Mouse (Mus musculus) inflammation-experienced regulatory T-cells, adult 16 weeks (primary cell): Measurements from ENCODE around the gene Smarce1. TPM values are rescaled to one million over a fixed set of nuclear protein-coding genes. Genes with fewer than 3 reads are reported as not detected.

Experiments used
- polyA plus RNA-seq: library from polyadenylated mRNA; unstranded; fragments of 100-300 nt; shearing (Covaris generic); gene quantifications from one replicate; pipeline ENCODE4 v1.2.1, GENCODE M21; 2017

Smarce1 gene
- 225 TPM for polyA plus RNA-seq

DNA sequence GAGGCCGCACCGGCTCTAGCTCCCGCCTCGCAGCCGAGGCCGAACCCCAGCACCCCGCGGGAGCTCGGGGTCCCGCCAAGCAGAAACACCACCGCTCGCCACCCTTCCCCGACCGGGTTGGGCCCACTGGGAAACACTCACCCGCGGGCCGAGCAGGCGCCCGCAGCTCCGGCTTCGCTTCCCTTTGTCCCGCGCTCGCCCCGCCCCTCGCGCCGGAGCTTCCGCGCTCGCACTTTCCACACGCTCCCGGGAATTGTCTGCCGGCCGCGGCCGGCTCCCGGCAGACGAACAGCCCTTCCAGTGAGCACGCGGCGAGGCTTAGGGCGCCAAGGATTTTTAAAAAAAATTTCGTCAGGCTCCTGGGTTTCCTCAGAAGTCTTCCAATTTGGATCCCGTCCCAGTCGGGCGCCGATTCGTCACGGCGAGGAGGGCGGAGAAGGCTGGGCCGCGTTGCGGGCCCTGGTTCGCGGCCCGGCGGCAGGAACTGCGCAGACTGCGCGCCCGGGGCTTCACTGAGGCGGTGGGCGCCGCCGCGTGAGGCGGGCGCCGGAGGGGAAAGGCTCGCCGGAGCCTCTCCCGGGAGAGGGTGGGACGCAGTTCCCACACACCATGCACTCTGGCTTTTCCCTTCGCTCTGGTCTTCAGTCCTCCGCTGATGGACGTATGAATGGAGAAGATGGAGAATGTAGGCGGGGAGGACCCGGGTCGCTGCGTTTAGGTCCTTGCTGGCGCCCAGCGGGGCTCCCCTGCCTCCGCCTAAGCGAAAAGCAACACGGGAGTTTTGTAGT is at the start of gene Smarce1:
Gene Smarce1, minus strand, starts transcription at position 757 of the 788 bp plus-strand sequence.

DNA sequence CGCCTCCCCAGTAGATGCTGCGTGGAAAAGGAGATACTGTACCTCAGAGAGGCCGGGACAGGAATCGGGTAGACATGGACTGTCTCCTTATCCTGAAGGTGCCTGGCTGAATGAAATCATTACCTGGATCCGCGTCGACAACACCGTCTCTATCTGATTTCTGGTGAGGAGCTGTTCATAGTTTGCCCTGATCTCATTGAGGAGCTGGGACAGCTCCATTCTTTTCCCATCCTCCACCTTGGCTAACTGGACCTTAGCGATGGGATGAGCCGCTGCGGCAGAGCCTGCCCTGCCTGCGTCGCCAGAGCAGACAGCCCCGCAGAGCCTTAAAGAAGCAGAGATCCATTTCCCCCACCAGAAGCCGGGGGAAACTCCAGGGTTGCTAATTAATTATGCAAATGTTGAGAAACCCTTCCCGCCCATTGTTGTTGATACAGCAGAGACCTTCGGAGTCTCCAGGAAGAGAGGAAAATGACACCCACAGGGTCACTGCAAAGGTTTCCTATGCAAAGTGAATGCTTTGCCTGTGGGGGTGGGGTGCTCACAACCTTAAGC is 13.1 kb upstream of the Smarce1 start, which contains the start of gene Krt222:
Gene Krt222, minus strand, starts transcription at position 266 of the 555 bp plus-strand sequence.

Other genes with a start within 250 kb of the Smarce1 start
- not detected for gene Gjd3, start 248.0 kb downstream of the Smarce1 start, polyA plus RNA-seq
- gene Top2a, start 206.8 kb downstream of the Smarce1 start, polyA plus RNA-seq, result 29.5 TPM
- gene Igfbp4, start 189.8 kb downstream of the Smarce1 start, polyA plus RNA-seq, result 34.6 TPM
- gene Tns4, start 141.7 kb downstream of the Smarce1 start, polyA plus RNA-seq, result not detected
- 398 TPM for gene Ccr7, start 75.9 kb downstream of the Smarce1 start, polyA plus RNA-seq
- gene Krt222, start 13.1 kb upstream of the Smarce1 start, polyA plus RNA-seq, result 2.2 TPM
- gene Krt24, start 54.2 kb upstream of the Smarce1 start, polyA plus RNA-seq, result not detected
- not detected for gene Krt25, start 91.9 kb upstream of the Smarce1 start, polyA plus RNA-seq
- not detected for gene Krt26, start 106.9 kb upstream of the Smarce1 start, polyA plus RNA-seq
- gene Krt27, start 120.1 kb upstream of the Smarce1 start, polyA plus RNA-seq, result not detected
- not detected for gene Krt28, start 143.9 kb upstream of the Smarce1 start, polyA plus RNA-seq
- gene Krt10, start 158.3 kb upstream of the Smarce1 start, polyA plus RNA-seq, result 21.7 TPM
- gene Krt12, start 191.2 kb upstream of the Smarce1 start, polyA plus RNA-seq, result not detected
- gene Krt20, start 207.1 kb upstream of the Smarce1 start, polyA plus RNA-seq, result not detected